Mouse (Mus musculus) lung, postnatal 14 days (tissue): Measurements from ENCODE around the gene Rnd1.

ENCODE experiments used
- DNase-seq: peaks from one replicate; pipeline ENCODE4 v3.0.0; 2021

The Rnd1 gene

GRCm38 (mm10) chr15:98635291-98635841, 41.9 kb downstream of the Rnd1 start:
- no peak for DNase-seq

GRCm38 (mm10) chr15:98634541-98635081, 42.6 kb downstream of the Rnd1 start:
- peak; percentile 84 for DNase-seq

- no peak for DNase-seq
Observed at GRCm38 (mm10) chr15:98633822-98634470, 43.3 kb downstream of the Rnd1 start.

GRCm38 (mm10) chr15:98632921-98633320, 44.3 kb downstream of the Rnd1 start:
- DNase-seq = no peak

- peak; percentile 71 for DNase-seq
Observed at GRCm38 (mm10) chr15:98632107-98632744, 45.0 kb downstream of the Rnd1 start.

GRCm38 (mm10) chr15:98631493-98631892, 45.8 kb downstream of the Rnd1 start:
- DNase-seq = peak; percentile 72

- DNase-seq = no peak
Observed at GRCm38 (mm10) chr15:98630540-98630939, 46.7 kb downstream of the Rnd1 start, which contains the start of gene Cacnb3. Gene Cacnb3, plus strand, starts transcription at chr15:98630840.

- DNase-seq = no peak
Observed at GRCm38 (mm10) chr15:98629464-98629863, 47.8 kb downstream of the Rnd1 start.

- DNase-seq = no peak
Observed at GRCm38 (mm10) chr15:98628589-98629254, 48.5 kb downstream of the Rnd1 start.

GRCm38 (mm10) chr15:98626487-98627212, 50.6 kb downstream of the Rnd1 start:
- no peak for DNase-seq

- no peak for DNase-seq
Observed at GRCm38 (mm10) chr15:98626078-98626477, 51.2 kb downstream of the Rnd1 start.

- DNase-seq = no peak
Observed at GRCm38 (mm10) chr15:98623361-98623821, 53.9 kb downstream of the Rnd1 start.

GRCm38 (mm10) chr15:98622721-98623120, 54.5 kb downstream of the Rnd1 start:
- no peak for DNase-seq

GRCm38 (mm10) chr15:98622199-98622598, 55.1 kb downstream of the Rnd1 start:
- DNase-seq = no peak

- peak; percentile 77 for DNase-seq
Observed at GRCm38 (mm10) chr15:98617176-98617537, 60.1 kb downstream of the Rnd1 start.

- DNase-seq = no peak
Observed at GRCm38 (mm10) chr15:98616362-98617175, 60.7 kb downstream of the Rnd1 start.

- no peak for DNase-seq
Observed at GRCm38 (mm10) chr15:98615751-98616150, 61.5 kb downstream of the Rnd1 start.

- no peak for DNase-seq
Observed at GRCm38 (mm10) chr15:98614971-98615370, 62.3 kb downstream of the Rnd1 start.

GRCm38 (mm10) chr15:98614551-98614950, 62.7 kb downstream of the Rnd1 start:
- DNase-seq = no peak
